Mouse (Mus musculus) neural tube, embryonic 15.5 days (tissue): Measurements from ENCODE around the gene Mmp15. TPM values are rescaled to one million over a fixed set of nuclear protein-coding genes. Genes with fewer than 3 reads are reported as not detected.
A peak's percentile ranks its signal among the peaks of the same experiment; 100 is the strongest.

ENCODE experiments used
- ATAC-seq: fragments of 200-750 bp; cut with Nextera tagmentation; 2 replicates; pipeline ENCODE4 v1.8.0; 2017; ENCODE audit warnings: mild to moderate bottlenecking, moderate TSS enrichment, moderate library complexity; ENCODE audit not compliant: low FRiP score
- H3K27ac ChIP-seq: fragments of 300-500 bp; sonication (generic); replicated peaks from 2 replicates; pipeline ENCODE4 v1.5.1; 2015; ENCODE audit warnings: mild to moderate bottlenecking, inconsistent platforms
- H3K27me3 ChIP-seq: fragments of 300-500 bp; sonication (generic); replicated peaks from 2 replicates; pipeline ENCODE4 v1.6.1; 2015; ENCODE audit warnings: inconsistent platforms
- H3K36me3 ChIP-seq: fragments of 300-500 bp; sonication (generic); 2 replicates; pipeline ENCODE4 v1.6.1; 2015; ENCODE audit warnings: inconsistent platforms
- H3K4me1 ChIP-seq: fragments of 300-500 bp; sonication (generic); 2 replicates; pipeline ENCODE4 v1.6.1; 2015; ENCODE audit warnings: inconsistent platforms
- H3K4me2 ChIP-seq: fragments of 300-500 bp; sonication (generic); 2 replicates; pipeline ENCODE4 v1.6.1; 2015; ENCODE audit warnings: inconsistent platforms, mild to moderate bottlenecking, moderate library complexity
- H3K4me3 ChIP-seq: fragments of 300-500 bp; sonication (generic); replicated peaks from 2 replicates; pipeline ENCODE4 v1.5.1; 2015; ENCODE audit warnings: mild to moderate bottlenecking, inconsistent platforms
- H3K9ac ChIP-seq: fragments of 300-500 bp; sonication (generic); replicated peaks from 2 replicates; pipeline ENCODE4 v1.6.1; 2015; ENCODE audit warnings: mild to moderate bottlenecking, inconsistent platforms
- H3K9me3 ChIP-seq: fragments of 300-500 bp; sonication (generic); replicated peaks from 2 replicates; pipeline ENCODE4 v1.6.1; 2016; ENCODE audit warnings: inconsistent platforms
- WGBS: fragments of 180-500 bp; shearing (Covaris S2); methylation state at CpG from one replicate; pipeline ENCODE4 v1.1.7; 2015; ENCODE audit warnings: mixed read lengths; 5-methylcytosine and 5-hydroxymethylcytosine counted together
- polyA plus RNA-seq: library from polyadenylated mRNA; unstranded; fragments of >200 nt; fragmentation: Nextera tagmentation; extraction: Ambion mirVana; gene quantifications from 2 replicates; pipeline ENCODE4 v1.2.1, GENCODE M21; 2015

Gene Mmp15
- polyA plus RNA-seq, 1 experiment from 2014 or later: 21.4 TPM

DNA sequence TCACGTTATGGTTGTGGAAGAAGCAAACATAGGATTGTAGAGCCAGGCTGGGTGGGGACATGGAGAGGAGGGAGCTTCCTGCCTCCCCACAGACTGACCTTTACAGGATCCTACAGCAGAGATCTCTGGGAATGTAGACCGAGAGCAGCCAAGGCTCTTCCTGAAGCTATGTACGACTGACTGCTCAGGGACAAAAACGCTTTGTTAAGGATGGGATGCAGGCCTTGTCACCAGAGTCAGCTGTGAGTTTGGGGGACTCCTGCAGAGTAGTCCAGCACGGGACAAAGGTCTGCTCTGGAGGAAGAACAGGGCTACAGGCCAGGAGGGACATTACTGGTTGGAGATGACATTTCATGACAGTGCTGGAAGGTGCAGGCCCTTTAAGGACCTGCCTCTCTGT is 27.4 kb upstream of the Mmp15 start:
- no peak for ATAC-seq

DNA sequence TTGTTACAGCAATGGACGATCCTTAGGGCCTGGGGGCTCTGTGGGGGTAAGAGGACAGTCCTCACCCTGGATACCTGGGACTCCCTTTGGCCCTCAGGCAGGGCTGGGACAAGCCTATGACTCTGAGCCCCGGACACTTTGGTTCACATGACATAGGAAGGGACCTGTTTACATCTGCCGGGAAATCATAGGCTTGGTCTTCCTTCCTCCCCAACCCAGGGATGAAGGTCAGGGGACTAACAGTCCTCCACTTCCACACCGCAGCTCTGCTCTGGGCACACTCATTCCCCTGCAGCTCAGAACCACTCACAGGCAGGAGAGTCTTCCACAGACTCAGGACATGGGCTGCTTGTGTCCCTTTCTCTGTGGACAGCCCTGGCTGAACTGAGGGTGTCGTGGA is 25.2 kb upstream of the Mmp15 start:
- 95% methylated on average over 5 of the region's 5 CpGs for WGBS
- Histone ChIP-seq H3K4me2 (no peak overlapping the region), H3K27me3 (no peaks in the 10 kb centered on the region), H3K9me3 (no peaks in the 10 kb centered on the region), H3K36me3 (peaks cover 48% of the 10 kb centered on the region), H3K9ac (no peak overlapping the region), H3K27ac (no peak overlapping the region), H3K4me3 (no peak overlapping the region), H3K4me1 (peaks cover 33% of the 10 kb centered on the region)
- ATAC-seq: no peak

More for the DNA sequence above, 27.4 kb upstream of the Mmp15 start:
- Histone ChIP-seq H3K9ac (no peak overlapping the region), H3K4me1 (peaks cover 34% of the 10 kb centered on the region), H3K9me3 (no peaks in the 10 kb centered on the region), H3K27me3 (no peaks in the 10 kb centered on the region), H3K4me2 (no peak overlapping the region), H3K27ac (peak overlapping the region; percentile 34; the same call in 1 of the 2 replicates), H3K36me3 (peaks cover 48% of the 10 kb centered on the region), H3K4me3 (no peak overlapping the region)
- WGBS: 54% methylated on average over 5 of the region's 5 CpGs

DNA sequence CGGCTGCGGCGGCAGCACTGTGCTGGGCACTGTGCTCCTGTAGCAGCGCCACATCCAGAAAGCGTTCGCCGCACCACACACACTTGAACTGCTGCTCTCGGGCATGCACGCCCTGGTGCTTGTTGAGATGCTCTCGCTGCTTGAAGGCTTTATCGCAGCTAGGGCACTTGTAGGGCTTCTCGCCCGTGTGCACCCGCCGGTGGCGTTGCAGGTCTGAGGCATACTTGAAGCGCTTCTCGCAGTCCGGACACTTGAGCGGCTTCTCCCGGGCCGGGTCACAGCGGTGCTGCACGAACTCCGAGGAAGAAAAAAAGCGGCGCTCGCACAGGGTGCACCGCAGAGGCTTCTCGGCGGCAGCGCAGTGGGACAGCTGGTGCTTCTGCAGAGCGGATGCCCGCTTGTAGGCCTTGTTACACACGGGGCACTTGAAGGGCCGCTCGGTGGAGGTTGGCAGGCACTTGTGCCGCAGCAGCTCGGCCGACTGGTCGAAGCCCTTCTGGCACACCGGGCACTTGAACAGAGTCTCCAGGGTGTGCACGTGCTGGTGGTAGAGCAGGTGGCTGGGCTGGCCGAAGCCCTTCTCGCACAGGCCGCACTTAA is 24.1 kb upstream of the Mmp15 start:
- Histone ChIP-seq H3K36me3 (peaks cover 48% of the 10 kb centered on the region), H3K4me1 (peaks cover 39% of the 10 kb centered on the region), H3K27me3 (no peaks in the 10 kb centered on the region), H3K4me2 (no peak overlapping the region), H3K27ac (no peak overlapping the region), H3K9me3 (no peaks in the 10 kb centered on the region), H3K4me3 (no peak overlapping the region), H3K9ac (no peak overlapping the region)
- ATAC-seq: no peak
- 84% methylated on average over 46 of the region's 46 CpGs for WGBS

GRCm38 (mm10) chr8:95330367-95330766 is 21.7 kb upstream of the Mmp15 start:
- no peaks in the 10 kb centered on the region for H3K27me3 ChIP-seq
- no peak for ATAC-seq
- H3K4me3 ChIP-seq: peak overlapping the region; percentile 91
- peak overlapping the region; percentile 89 for H3K9ac ChIP-seq
- H3K27ac ChIP-seq: no peak overlapping the region
- peak overlapping the region; percentile 61 for H3K4me2 ChIP-seq
- 88% methylated on average over 1 of the region's 1 CpGs for WGBS
- H3K4me1 ChIP-seq: peaks cover 42% of the 10 kb centered on the region
- no peaks in the 10 kb centered on the region for H3K9me3 ChIP-seq
- H3K36me3 ChIP-seq: peaks cover 50% of the 10 kb centered on the region

- under 1% methylated on average over 38 of the region's 38 CpGs for WGBS
- Histone ChIP-seq H3K36me3 (peaks cover 43% of the 10 kb centered on the region), H3K9ac (peak overlapping the region; percentile 89), H3K27ac (peak overlapping the region; percentile 94), H3K9me3 (no peaks in the 10 kb centered on the region), H3K4me1 (peaks cover 39% of the 10 kb centered on the region), H3K27me3 (no peaks in the 10 kb centered on the region), H3K4me3 (peak overlapping the region; percentile 91), H3K4me2 (peak overlapping the region; percentile 61)
- peak; percentile 12 for ATAC-seq
Observed at GRCm38 (mm10) chr8:95331156-95331719, 20.8 kb upstream of the Mmp15 start.

GRCm38 (mm10) chr8:95331720-95332436 is 20.2 kb upstream of the Mmp15 start, which contains the start of the genes Zfp319 and Usb1:
TSS of gene Zfp319 (minus strand) at chr8:95331950.
TSS of gene Usb1 (plus strand) at chr8:95332284.
- peak within 1 kb of the TSS; percentile 94 for H3K27ac ChIP-seq
- H3K36me3 ChIP-seq: peaks cover 37% of the 10 kb centered on the region
- H3K9me3 ChIP-seq: no peaks in the 10 kb centered on the region
- ATAC-seq: peak; percentile 94
- peak within 1 kb of the TSS; percentile 61 for H3K4me2 ChIP-seq
- H3K4me3 ChIP-seq: peak within 1 kb of the TSS; percentile 91
- peak within 1 kb of the TSS; percentile 89 for H3K9ac ChIP-seq
- peaks cover 33% of the 10 kb centered on the region for H3K4me1 ChIP-seq
- H3K27me3 ChIP-seq: no peaks in the 10 kb centered on the region
- WGBS: under 1% methylated on average over 67 of the region's 80 CpGs

- H3K4me3 ChIP-seq: peak overlapping the region; percentile 91
- H3K36me3 ChIP-seq: peaks cover 36% of the 10 kb centered on the region
- 21% methylated on average over 21 of the region's 21 CpGs for WGBS
- H3K9me3 ChIP-seq: no peaks in the 10 kb centered on the region
- H3K4me1 ChIP-seq: peaks cover 28% of the 10 kb centered on the region
- ATAC-seq: no peak
- H3K27ac ChIP-seq: peak overlapping the region; percentile 94
- peak overlapping the region; percentile 61 for H3K4me2 ChIP-seq
- no peaks in the 10 kb centered on the region for H3K27me3 ChIP-seq
- peak overlapping the region; percentile 89 for H3K9ac ChIP-seq
Observed at GRCm38 (mm10) chr8:95332437-95333199, 19.4 kb upstream of the Mmp15 start.

DNA sequence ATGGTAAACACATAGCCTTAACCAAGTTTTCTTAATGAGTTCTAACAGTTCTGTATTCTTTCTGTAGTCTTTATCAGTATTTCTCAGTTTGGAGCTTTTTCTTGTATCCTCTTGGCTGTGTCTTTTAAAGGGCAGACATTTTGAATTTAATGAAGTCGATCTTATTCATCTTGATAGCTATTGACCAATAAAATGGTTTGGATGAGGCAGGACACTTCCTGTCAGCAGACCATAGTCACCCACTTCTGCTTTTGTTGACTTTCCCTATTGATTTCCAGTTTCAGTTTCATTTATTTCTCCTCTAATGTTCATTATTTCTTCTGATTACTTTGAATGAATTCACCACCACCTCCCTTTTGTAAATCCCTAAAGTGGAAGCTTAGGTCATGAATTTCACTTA is 16.4 kb upstream of the Mmp15 start:
- H3K4me3 ChIP-seq: no peak overlapping the region
- H3K36me3 ChIP-seq: peaks cover 39% of the 10 kb centered on the region
- H3K27me3 ChIP-seq: no peaks in the 10 kb centered on the region
- H3K27ac ChIP-seq: no peak overlapping the region
- no peak overlapping the region for H3K4me2 ChIP-seq
- no peak overlapping the region for H3K9ac ChIP-seq
- peaks cover 12% of the 10 kb centered on the region for H3K4me1 ChIP-seq
- WGBS: 92% methylated on average over 1 of the region's 1 CpGs
- ATAC-seq: no peak
- H3K9me3 ChIP-seq: no peaks in the 10 kb centered on the region

DNA sequence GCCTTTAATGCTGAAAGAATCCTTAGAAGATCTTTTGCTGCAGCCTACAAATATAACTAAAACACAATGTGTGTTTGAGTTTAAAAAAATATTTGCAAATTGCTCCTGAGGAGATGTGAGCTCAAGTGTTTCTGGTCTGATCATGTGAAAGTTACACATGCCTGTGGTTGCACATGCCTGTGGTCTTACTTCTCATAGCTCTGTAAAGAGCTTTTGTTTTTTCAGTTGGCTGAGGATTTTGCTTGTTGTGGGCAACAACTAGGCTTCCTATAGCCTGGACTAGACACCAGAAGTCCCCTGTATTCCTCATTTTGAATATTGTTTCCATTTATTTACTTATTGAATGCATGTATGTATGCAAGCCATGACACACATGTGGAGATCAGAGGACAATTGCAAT is 15.7 kb upstream of the Mmp15 start:
- Histone ChIP-seq H3K27ac (no peak overlapping the region), H3K4me3 (no peak overlapping the region), H3K4me2 (no peak overlapping the region), H3K27me3 (no peaks in the 10 kb centered on the region), H3K36me3 (peaks cover 42% of the 10 kb centered on the region), H3K9me3 (no peaks in the 10 kb centered on the region), H3K9ac (no peak overlapping the region), H3K4me1 (peaks cover 11% of the 10 kb centered on the region)
- ATAC-seq: no peak

GRCm38 (mm10) chr8:95341721-95342120 is 10.3 kb upstream of the Mmp15 start:
- no peaks in the 10 kb centered on the region for H3K4me1 ChIP-seq
- no peak overlapping the region for H3K27ac ChIP-seq
- 72% methylated on average over 5 of the region's 5 CpGs for WGBS
- no peak overlapping the region for H3K4me2 ChIP-seq
- H3K27me3 ChIP-seq: no peaks in the 10 kb centered on the region
- H3K9ac ChIP-seq: no peak overlapping the region
- H3K4me3 ChIP-seq: no peak overlapping the region
- no peak for ATAC-seq
- H3K36me3 ChIP-seq: peaks cover 67% of the 10 kb centered on the region
- H3K9me3 ChIP-seq: no peaks in the 10 kb centered on the region

DNA sequence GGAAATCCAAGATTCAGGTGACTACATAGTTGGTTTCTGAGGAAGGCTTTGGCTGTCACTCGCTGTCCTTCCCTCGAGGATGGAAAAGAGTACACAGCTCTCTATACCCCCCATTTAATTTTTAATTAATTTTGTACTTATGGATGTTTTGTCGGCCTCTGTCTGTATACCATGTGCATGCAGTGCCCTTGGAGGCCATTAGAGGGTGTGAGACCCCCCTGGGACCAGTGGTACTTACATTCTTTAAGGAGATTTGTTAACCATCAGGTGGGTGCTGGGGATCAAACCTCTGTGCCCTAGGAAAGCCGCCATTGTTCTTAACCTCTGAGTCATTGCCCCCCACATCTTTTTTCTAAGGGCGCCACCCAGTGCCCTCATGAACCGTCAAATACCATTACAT is 7.4 kb upstream of the Mmp15 start:
- Histone ChIP-seq H3K4me3 (no peak overlapping the region), H3K27me3 (no peaks in the 10 kb centered on the region), H3K4me2 (no peak overlapping the region), H3K36me3 (peaks cover 45% of the 10 kb centered on the region), H3K9me3 (no peaks in the 10 kb centered on the region), H3K9ac (no peak overlapping the region), H3K27ac (no peak overlapping the region), H3K4me1 (peaks cover 21% of the 10 kb centered on the region)
- ATAC-seq: no peak
- 77% methylated on average over 6 of the region's 6 CpGs for WGBS
